Mouse (Mus musculus) forebrain, postnatal 0 days (tissue): Measurements from ENCODE around the gene Btnl1. TPM values are rescaled to one million over a fixed set of nuclear protein-coding genes. Genes with fewer than 3 reads are reported as not detected.
A peak's percentile ranks its signal among the peaks of the same experiment; 100 is the strongest.

Source experiments
- ATAC-seq: fragments of 200-750 bp; cut with Nextera tagmentation; 2 replicates; pipeline ENCODE4 v1.8.0; 2017; ENCODE audit warnings: mild to moderate bottlenecking, moderate library complexity
- DNase-seq: peaks from one replicate; pipeline ENCODE4 v3.0.0-alpha.2; 2015
- H3K27ac ChIP-seq: fragments of 300-500 bp; sonication (generic); 2 replicates; pipeline ENCODE4 v1.5.1; 2014; ENCODE audit warnings: low read depth, mild to moderate bottlenecking, antibody characterized with exemption, low read length, moderate library complexity, mixed read lengths
- H3K27me3 ChIP-seq: fragments of 300-500 bp; sonication (generic); 2 replicates; pipeline ENCODE4 v1.6.1; 2014; ENCODE audit warnings: mild to moderate bottlenecking, low read length, mixed read lengths; ENCODE audit not compliant: insufficient read depth
- H3K36me3 ChIP-seq: fragments of 300-500 bp; sonication (generic); 2 replicates; pipeline ENCODE4 v1.6.1; 2014; ENCODE audit warnings: mild to moderate bottlenecking, moderate library complexity; ENCODE audit not compliant: insufficient read depth
- H3K4me1 ChIP-seq: fragments of 300-500 bp; sonication (generic); 2 replicates; pipeline ENCODE4 v1.6.1; 2014; ENCODE audit warnings: antibody characterized with exemption; ENCODE audit not compliant: insufficient read depth
- H3K4me2 ChIP-seq: fragments of 300-500 bp; sonication (generic); 2 replicates; pipeline ENCODE4 v1.6.1; 2014; ENCODE audit warnings: low read depth, mild to moderate bottlenecking, moderate library complexity
- H3K4me3 ChIP-seq: fragments of 300-500 bp; sonication (generic); 2 replicates; pipeline ENCODE4 v1.5.1; 2014; ENCODE audit warnings: low read depth, low read length, mixed read lengths
- H3K9ac ChIP-seq: fragments of 300-500 bp; sonication (generic); 2 replicates; pipeline ENCODE4 v1.6.1; 2014; ENCODE audit warnings: mild to moderate bottlenecking
- H3K9me3 ChIP-seq: fragments of 300-500 bp; sonication (generic); 2 replicates; pipeline ENCODE4 v1.6.1; 2016; ENCODE audit warnings: low read length
- CTCF ChIP-seq: sonication (generic); IDR thresholded peaks from 2 replicates; pipeline ENCODE4 v1.5.1; 2016; ENCODE audit warnings: antibody characterized with exemption, control low read depth, low read depth
- whole genome bisulfite sequencing: fragments of 180-500 bp; shearing (Covaris S2); extraction: QIAGEN DNeasy Blood & Tissue Kit; methylation state at CpG from one replicate; pipeline ENCODE4 v1.1.7; 2014; 5-methylcytosine and 5-hydroxymethylcytosine counted together
- polyA plus RNA-seq: library from polyadenylated mRNA; unstranded; fragments of >200 nt; fragmentation: Nextera tagmentation; extraction: Ambion mirVana; gene quantifications from 2 replicates; pipeline ENCODE4 v1.2.1, GENCODE M21; 2015
- total RNA-seq: library from RNA; depleted of rRNA; stranded (reverse); fragments of >200 nt; gene quantifications from 2 replicates; pipeline ENCODE4 v1.2.3, GENCODE M21; 2014

Btnl1 gene
- total and polyA plus RNA-seq, 2 experiments from 2014 or later = not detected

DNA sequence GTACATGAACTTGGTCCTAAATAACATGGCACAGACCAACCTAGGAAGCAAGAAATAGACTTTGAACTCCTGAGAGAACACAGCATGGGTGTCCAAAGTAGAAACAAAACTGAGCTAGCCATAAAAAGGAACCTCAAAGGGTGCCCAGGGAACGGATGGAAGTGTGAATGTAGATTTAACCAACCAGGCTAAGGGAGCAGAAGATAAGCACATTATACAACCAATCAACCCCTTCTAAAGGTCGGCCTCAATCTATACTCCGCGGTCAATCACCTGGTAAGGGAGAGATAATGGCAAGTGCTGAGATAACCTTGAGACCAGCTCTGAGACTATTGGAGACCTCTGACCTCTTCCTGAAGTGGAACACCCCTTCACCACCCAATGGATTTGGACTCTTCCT, 6.4 kb upstream of the Btnl1 start:
- TF ChIP-seq CTCF = no peak
- H3K4me3 ChIP-seq = no peak overlapping the region
- 87% methylated on average over 4 of the region's 4 CpGs for WGBS
- no peak overlapping the region for H3K27ac ChIP-seq
- no peak overlapping the region for H3K4me2 ChIP-seq
- no peaks in the 10 kb centered on the region for H3K4me1 ChIP-seq
- no peak for ATAC-seq
- H3K27me3 ChIP-seq = no peaks in the 10 kb centered on the region
- no peak for DNase-seq
- no peaks in the 10 kb centered on the region for H3K9me3 ChIP-seq
- H3K9ac ChIP-seq = no peak overlapping the region
- H3K36me3 ChIP-seq = no peaks in the 10 kb centered on the region

DNA sequence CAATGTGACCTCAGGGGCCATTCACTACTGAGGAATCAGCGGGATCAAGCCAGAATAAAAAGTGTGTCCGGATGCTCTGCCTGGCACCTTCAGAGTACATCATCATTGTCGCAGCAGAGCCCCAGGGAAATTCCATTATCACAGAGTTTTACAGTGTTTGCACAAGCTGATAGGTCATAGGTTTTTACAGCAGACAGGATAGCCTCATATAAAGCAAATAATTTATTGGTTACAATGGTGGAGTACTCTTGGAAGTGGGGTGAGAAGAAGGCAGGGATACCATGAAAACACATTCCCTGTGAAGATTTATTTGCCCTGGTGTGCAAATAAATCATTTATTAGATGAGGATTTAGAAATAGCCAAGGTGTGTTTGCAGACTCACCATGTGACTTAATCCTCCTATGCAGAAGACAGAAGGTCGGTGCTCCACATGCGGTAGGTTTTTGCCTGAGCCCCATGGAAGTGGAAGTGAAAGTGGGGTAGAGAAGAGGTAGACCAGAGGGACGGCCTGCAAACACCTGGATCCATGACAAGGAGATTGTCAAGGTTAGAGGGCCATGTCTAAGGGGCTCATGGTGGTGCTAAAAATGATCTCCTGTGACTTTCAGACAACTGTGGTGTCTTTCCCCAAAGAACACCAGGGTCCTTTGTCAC, 3.8 kb upstream of the Btnl1 start:
- no peak overlapping the region for H3K27ac ChIP-seq
- no peak for TF ChIP-seq CTCF
- H3K36me3 ChIP-seq = no peaks in the 10 kb centered on the region

DNA sequence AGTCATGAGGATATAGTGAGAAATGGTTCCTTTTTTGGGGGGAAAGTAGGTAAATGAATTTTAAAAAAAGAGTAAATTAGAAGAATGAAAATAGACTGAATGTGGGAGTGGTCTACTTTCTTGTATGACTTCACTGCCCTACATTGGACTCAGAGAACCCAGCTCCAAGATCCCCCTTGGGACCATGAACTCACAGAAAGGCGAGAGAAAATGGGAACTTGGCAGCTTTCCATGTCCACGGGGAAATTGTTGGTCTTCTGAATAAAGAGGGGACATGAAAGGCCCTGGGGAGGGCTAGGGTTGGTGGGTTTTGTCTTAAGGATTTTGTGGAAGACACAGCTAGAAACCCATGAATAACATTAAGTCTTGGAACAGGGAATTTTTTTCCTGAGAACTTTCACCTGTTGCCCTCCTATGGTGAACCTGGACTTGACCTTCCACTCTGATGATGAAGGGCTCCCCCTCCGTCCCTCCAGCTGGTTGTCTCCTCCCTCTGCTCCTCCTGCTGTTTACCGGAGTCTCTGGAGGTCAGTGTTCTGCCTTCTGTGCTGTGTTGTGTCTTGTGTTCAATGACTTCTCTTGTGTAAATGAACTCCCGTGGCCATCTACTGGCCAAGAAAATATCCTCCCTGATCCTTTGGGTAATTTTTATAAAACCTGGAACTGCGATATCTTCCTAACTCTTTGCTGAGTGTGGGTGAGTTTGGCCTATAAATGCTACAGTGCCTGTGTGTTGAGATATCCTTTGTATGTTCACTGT, 698 bp downstream of the Btnl1 start:
- Histone ChIP-seq H3K36me3 (no peaks in the 10 kb centered on the region), H3K9ac (no peak overlapping the region), H3K4me2 (no peak overlapping the region), H3K9me3 (no peaks in the 10 kb centered on the region), H3K4me1 (no peaks in the 10 kb centered on the region), H3K27me3 (no peaks in the 10 kb centered on the region), H3K27ac (no peak overlapping the region), H3K4me3 (no peak overlapping the region)
- TF ChIP-seq CTCF = peak; percentile 17; the same call in 1 of the 2 replicates
- 58% methylated on average over 6 of the region's 6 CpGs for WGBS
- ATAC-seq = no peak
- DNase-seq = no peak

More for the DNA sequence above, 3.8 kb upstream of the Btnl1 start:
- ATAC-seq = no peak
- DNase-seq = no peak
- WGBS = 80% methylated on average over 6 of the region's 6 CpGs
- H3K9ac ChIP-seq = no peak overlapping the region
- H3K9me3 ChIP-seq = no peaks in the 10 kb centered on the region
- no peaks in the 10 kb centered on the region for H3K27me3 ChIP-seq
- no peak overlapping the region for H3K4me3 ChIP-seq
- H3K4me2 ChIP-seq = no peak overlapping the region
- no peaks in the 10 kb centered on the region for H3K4me1 ChIP-seq

DNA sequence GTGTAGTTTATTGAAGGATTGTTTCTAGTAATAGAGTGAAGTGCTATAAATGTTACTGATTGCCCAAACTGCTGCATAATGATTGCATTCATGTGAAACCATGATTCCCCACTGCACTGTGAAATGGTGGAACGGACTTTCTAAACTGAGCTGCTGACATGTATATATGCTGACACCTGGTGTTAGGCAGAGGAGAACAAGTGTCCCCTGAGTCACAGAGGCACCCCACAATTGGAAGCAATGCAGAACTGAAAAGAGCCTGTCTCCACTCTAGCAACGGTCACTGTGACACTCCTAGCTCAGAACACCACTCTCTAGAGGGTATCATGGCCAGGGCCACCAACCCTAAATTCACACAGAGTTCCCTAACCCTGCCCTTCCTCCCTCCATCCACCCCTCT, 1.8 kb downstream of the Btnl1 start:
- Histone ChIP-seq H3K36me3 (no peaks in the 10 kb centered on the region), H3K4me2 (no peak overlapping the region), H3K9me3 (no peaks in the 10 kb centered on the region), H3K4me3 (no peak overlapping the region), H3K4me1 (no peaks in the 10 kb centered on the region), H3K27me3 (no peaks in the 10 kb centered on the region), H3K27ac (no peak overlapping the region), H3K9ac (no peak overlapping the region)
- TF ChIP-seq CTCF = no peak
- DNase-seq (no peak), ATAC-seq (no peak)
- 83% methylated on average over 2 of the region's 2 CpGs for WGBS

GRCm38 (mm10) chr17:34379451-34379850, 2.5 kb downstream of the Btnl1 start:
- H3K4me2 ChIP-seq = no peak overlapping the region
- DNase-seq = no peak
- H3K4me3 ChIP-seq = no peak overlapping the region
- no peaks in the 10 kb centered on the region for H3K27me3 ChIP-seq
- H3K4me1 ChIP-seq = no peaks in the 10 kb centered on the region
- WGBS = 78% methylated on average over 7 of the region's 7 CpGs
- TF ChIP-seq CTCF = no peak
- H3K9me3 ChIP-seq = no peaks in the 10 kb centered on the region
- no peak overlapping the region for H3K9ac ChIP-seq
- ATAC-seq = no peak
- H3K27ac ChIP-seq = no peak overlapping the region
- H3K36me3 ChIP-seq = no peaks in the 10 kb centered on the region

DNA sequence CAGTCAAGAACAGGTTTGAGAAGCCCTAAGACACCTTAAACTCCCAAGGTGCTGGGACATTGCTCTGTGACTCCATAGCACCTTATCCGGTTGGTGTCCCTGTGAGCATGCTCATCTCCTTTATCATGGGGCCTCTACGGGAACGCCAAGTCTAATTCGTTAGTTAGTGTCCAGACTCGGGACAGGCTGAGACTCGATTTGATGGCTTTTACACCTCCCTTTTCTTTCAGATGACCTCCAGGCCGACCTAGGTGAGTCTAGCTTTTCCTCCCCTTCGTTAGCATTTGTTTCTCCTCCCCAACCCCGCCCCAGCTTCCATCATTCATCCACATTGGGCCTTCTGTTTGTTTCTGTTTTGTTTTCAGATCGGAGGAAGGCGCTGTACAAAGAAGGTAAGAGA, 4.9 kb downstream of the Btnl1 start:
- Histone ChIP-seq H3K36me3 (no peaks in the 10 kb centered on the region), H3K4me2 (no peak overlapping the region), H3K9me3 (no peaks in the 10 kb centered on the region), H3K9ac (no peak overlapping the region), H3K27me3 (no peaks in the 10 kb centered on the region), H3K4me1 (no peaks in the 10 kb centered on the region), H3K27ac (no peak overlapping the region), H3K4me3 (no peak overlapping the region)
- no peak for TF ChIP-seq CTCF
- 71% methylated on average over 11 of the region's 11 CpGs for WGBS
- no peak for DNase-seq
- no peak for ATAC-seq

DNA sequence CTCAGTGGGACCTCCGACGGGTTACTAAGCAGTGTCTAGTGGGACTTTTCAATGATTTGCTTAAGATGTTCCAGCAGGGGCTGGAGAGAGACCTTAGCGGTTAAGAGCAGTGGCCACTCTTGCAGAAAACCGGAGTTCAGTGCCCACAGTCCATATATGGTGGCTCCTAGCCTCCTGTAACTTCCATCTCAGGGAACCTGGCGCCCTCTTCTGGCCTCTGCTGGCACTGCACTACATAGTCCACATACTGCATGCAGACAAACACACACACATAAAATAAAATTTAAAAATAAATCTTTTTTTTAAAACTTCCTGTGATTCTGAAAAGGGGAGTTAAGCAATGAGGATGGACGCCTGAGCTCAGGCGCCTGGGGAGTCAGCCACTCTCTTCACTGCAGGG, 6.3 kb downstream of the Btnl1 start:
- no peak overlapping the region for H3K27ac ChIP-seq
- no peak overlapping the region for H3K4me3 ChIP-seq
- WGBS = 75% methylated on average over 7 of the region's 7 CpGs
- no peaks in the 10 kb centered on the region for H3K27me3 ChIP-seq
- H3K9ac ChIP-seq = no peak overlapping the region
- H3K9me3 ChIP-seq = no peaks in the 10 kb centered on the region
- no peaks in the 10 kb centered on the region for H3K4me1 ChIP-seq
- no peak for ATAC-seq
- TF ChIP-seq CTCF = peak; percentile 32; the same call in 1 of the 2 replicates
- H3K36me3 ChIP-seq = no peaks in the 10 kb centered on the region
- DNase-seq = no peak
- H3K4me2 ChIP-seq = no peak overlapping the region
